Mouse (Mus musculus) embryonic fibroblast, embryonic 13.5 days (primary cell): ENCODE data around the gene Cacul1.

Experiments used
- CTCF ChIP-seq: IDR thresholded peaks from 2 replicates; pipeline ENCODE4 v1.5.1; 2011; ENCODE audit warnings: mild to moderate bottlenecking, control low read depth, low read length, moderate library complexity, borderline replicate concordance; ENCODE audit not compliant: insufficient read depth
- POLR2A ChIP-seq: IDR thresholded peaks from 2 replicates; pipeline ENCODE4 v1.6.1; 2011; ENCODE audit warnings: low read depth, mild to moderate bottlenecking, control low read depth, low read length, moderate library complexity

GRCm38 (mm10) chr19:60576741-60577140 lies 4.1 kb downstream of the Cacul1 start:
- TF ChIP-seq CTCF: no peak
- TF ChIP-seq POLR2A: no peak
